Mouse (Mus musculus): ENCODE results near the gene Agpat1. TPM values are rescaled to one million over a fixed set of nuclear protein-coding genes. Genes with fewer than 3 reads are reported as not detected.

Agpat1 gene
- total RNA-seq, 2 experiments from 2014 or later, result 53.6 to 56.9 TPM

DNA sequence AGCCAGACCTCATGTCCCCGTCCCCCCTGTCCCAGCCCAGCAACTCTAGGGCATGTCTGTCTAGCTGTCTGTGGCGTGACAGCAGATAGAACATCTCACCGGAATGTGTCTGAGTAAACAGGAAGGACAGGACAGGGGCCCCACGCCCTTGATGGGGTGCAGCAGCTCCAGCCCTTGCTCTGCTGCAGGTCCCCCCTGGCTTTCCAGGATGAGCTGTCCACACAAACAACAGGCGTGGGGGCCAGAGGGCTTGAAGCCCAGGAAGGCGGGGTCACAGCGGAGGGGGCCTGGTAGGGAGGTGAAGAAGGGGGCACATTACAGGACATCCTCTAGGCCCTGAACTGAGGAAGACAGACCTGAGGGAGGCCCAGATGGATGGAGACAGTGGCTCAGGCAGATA lies 51.1 kb downstream of the Agpat1 start:
- no peak for DNase-seq

DNA sequence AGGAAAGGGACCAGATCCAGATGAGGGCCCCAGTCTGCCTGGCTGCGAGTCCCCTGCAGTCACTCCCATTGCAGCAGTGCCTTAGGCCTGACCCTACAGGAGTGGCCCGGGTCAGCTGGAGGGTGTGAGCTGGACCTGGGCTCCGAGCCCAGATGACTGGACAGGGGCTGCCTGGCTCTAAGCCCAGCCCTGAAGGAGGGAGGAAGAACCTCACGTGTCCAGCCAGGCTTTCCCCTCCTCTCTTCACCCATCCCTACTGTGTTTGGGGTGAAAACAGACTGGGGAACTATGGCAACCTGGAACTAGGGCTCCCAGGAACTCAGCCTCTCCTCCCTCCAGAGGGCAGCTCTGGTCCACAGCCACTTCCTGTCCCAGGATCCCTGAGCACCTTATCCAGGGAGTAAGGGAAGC lies 51.5 kb downstream of the Agpat1 start:
- peak; percentile 95 for DNase-seq

DNA sequence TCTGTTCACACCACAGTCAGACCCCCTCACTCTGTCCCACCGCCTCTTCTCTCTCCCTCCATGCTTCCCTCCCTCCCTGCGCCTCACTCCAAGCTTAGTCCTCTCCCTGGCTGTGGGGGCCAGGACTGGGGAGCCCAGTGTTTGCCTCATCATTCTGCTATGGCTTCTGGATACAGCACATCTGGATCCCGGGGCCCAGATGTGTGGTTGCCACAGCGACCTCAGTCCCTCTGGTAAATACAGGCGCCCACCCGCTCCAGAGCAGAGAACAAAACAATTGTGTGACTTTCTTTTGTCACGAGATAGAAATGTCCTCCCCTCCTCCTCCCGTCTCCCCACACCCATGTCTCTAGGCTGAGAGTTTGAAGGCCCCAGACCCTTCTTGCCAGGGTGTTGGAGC lies 52.6 kb downstream of the Agpat1 start:
- DNase-seq, result peak; percentile 57

DNA sequence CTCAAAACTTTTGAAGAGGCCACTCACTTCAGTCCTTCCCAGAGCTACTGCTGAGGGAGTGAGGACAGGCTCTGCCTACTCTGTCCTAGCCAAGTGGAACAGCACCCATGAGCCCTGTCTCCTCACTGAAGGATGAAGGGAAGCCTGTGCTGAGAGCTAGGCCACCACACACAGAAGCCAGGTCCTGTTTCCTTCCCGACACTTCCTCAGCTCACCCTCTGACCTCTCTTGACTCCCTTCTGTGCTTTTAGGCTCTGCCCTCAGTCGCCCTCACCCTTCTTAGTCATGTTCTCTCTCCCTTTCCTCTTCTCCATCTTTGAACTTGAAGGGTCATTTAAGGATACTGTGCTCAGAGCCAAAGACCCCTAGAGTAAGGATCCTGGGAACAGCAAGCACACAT lies 53.2 kb downstream of the Agpat1 start:
- no peak for DNase-seq

DNA sequence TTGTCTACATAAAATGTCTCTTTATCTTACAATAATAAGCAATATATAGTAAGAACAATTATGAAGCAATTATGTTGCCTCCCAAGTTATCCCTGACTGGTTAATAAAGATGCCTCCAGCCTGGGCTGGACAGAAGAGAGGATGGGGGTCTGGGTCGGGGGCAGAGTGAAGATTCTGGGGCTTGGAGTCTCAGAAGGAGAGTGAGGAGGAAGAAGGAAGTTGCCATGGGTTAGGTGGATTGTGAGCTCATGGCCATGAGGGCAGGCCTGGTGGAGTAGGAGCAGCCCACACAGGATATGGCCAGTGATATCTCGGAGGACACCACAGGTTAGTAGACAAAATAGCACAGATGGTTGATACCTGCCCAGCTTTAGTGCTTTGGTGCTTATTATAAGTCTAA lies 54.1 kb downstream of the Agpat1 start:
- DNase-seq, result no peak

DNA sequence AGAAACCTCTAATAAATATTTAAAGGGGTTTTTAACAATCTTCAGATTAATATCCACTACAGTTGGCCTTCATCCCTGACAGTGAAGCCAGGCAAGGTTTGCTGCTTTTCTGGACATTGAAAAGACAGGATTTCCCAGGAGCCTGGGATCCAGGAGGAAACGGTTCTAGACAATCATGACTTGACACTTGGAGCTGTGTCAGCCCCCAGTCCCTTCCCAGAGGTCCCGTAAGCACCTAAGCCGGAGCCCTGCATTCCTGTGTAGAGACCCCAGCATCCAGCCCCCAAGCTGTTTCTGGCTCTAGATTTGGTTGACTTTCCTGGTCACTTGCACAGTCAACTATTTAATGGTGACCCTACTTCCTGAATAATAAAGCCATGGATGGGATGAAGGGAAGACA lies 54.5 kb downstream of the Agpat1 start:
- DNase-seq, result no peak

DNA sequence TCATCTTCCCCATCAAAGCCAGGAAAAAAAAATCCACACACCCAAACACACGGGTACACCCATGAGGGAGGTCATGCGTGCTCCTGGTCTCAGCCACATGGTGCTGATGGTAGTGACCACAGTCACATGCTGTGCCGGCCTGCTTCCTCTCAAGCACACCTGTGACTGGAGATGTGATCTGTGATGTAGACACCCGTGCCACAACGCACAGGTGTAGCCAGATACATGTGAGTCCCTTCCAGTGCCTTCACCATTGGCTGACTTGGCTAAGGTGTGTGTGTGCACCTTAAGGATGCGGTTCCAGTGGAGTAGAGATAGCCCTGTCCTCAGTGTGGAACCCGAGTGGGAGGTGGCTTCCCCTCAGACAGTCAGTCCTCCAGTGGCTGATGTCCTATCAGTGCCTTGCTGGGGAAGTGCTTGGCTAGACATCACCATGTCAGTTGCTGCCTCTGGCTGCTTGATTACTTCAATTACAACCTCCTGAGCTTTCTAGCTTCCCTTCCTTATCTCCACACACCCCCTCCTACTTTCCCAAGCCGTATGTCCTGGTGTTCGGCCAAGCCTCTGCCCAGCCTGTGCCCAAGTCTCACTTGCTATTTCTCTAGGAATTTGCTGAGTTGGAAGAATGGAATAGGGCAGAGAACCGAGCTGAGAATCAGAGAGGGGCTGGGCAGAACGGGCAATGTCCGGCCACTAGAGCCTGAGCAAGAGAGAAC lies 55.3 kb downstream of the Agpat1 start:
- no peak for DNase-seq

DNA sequence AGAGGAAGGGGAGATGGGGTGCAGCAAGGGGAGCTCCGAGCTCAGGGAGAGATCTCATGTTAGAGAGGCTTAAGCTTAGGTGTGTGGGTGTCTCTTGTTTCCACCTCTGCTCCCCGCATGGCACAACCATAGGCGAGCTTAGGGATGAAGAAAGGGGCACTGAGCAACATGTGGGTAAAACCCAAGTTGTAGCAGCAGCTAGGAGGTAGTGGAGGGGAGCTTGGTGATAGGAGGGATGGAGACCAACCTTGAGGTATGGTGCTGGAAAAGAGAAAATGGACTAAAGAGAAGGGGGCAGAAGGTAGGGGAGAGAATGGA lies 55.8 kb downstream of the Agpat1 start:
- DNase-seq, result no peak

DNA sequence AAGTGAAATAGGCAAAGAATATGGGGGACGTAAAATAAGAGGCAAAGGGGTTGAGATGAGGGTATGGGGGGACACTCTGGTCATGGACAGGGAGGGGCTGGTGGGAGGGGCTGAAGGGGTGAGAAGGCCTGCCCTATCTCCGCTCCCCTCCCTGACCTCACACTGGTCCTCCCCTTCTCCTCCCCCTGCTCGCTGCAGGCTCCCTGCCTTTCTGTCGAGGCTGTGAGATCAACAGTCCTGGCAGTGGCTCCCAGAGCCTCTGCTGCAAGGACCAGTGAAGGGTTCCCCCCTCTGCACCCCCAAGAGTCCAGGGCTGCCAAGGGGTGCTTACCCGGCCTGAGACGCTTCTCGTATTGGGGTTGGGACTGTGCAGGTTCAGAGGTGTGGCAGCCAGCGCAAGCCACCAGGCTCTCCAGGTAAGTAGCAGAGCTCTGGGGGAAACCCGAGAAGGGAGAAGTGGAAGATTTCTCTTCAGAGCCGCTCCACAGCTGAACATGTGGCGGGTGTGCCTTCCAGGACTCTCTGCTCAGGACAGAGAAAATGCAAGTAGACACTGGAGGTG lies 56.3 kb downstream of the Agpat1 start:
- peak; percentile 68 for DNase-seq

DNA sequence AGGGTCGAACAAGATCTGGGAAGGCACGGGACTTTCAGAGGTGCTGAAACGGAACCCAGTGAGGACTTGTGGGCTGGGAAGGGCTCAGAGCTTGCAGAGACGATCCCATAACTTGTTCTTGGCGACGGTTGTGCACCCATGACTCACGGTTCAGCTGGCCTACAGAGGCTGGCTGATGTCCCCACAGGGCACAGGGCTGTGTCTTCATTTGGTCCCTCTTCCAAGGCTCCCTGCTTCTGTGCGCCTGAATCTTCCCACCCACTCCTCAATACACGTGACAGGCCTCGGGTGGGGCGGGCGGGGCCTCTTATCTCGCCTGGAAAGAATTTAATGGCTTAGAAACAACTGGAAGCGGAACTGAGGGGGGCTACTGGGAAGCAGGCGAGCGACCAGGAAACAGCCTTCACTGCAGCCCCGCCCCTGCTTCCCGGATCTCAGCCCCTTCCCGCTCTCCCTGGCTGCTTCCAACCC lies 57.1 kb downstream of the Agpat1 start:
- peak; percentile 73 for DNase-seq

DNA sequence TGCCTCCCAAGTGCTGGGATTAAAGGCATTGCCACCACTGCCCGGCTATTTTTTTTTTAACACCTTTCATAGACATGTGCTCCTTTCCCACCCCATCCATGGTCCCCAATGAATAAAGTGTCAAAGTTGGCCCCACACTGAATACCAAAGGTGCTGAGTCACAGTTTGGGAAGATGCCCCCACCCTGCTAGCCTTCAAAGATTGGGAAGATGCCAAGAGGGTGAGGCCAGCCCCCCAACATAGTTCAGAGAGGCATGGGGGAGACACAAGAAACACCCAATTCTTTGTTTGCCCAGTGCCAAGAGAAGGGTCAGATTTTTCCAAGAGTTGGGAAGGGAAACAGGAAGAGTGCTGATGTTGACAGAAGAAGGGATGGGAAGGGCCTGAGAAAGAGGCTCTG lies 58.4 kb downstream of the Agpat1 start:
- no peak for DNase-seq

DNA sequence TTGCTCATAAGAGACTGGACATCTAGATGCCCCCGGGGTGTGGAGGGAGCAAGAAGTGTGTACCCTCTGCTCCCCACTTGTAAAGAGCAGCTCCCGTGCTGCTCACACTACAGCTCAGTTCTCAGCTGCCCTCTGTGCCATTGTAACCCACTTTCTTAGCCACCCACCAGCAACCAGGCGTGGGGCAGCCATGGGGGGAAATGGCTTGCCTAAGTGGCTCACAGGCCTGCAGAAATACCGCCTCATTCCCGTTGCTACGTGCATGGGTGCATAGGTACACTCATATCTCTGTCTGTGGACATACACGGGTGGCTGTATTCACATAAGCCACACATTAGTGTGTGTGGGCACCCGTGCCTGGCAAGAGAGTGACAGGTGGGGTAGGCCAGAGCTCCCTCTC lies 58.9 kb downstream of the Agpat1 start:
- DNase-seq, result no peak

Other genes starting within 250 kb of the Agpat1 start
- gene Btnl2, start 249.4 kb upstream of the Agpat1 start, total RNA-seq (2021), result under 1 TPM; 0.31 to 0.43 TPM
- gene Btnl1, start 227.1 kb upstream of the Agpat1 start, total RNA-seq (2021), result not detected
- gene BC051142, start 205.4 kb upstream of the Agpat1 start, total RNA-seq (2021), result not detected
- not detected for gene Btnl4, start 126.9 kb upstream of the Agpat1 start, total RNA-seq (2021)
- not detected for gene Btnl6, start 86.9 kb upstream of the Agpat1 start, total RNA-seq (2021)
- gene Notch4, start 40.0 kb upstream of the Agpat1 start, total RNA-seq (2021), result 10 to 100 TPM; 11.3 to 12.4 TPM
- 1 to 10 TPM; 2.3 to 2.6 TPM for gene Gpsm3, start 14.5 kb upstream of the Agpat1 start, total RNA-seq (2021)
- 10 to 100 TPM; 12.1 to 13.6 TPM for gene Pbx2, start 13.0 kb upstream of the Agpat1 start, total RNA-seq (2021)
- gene Ager, start 6.4 kb upstream of the Agpat1 start, total RNA-seq (2021), result under 1 TPM in 1 of 2 experiments, not detected in 1; 0.24 TPM
- gene Rnf5, start 572 bp upstream of the Agpat1 start, total RNA-seq (2021), result 10 to 100 TPM; 16.4 to 19.2 TPM
- 1 to 10 TPM; 2.8 to 3.1 TPM for gene Egfl8, start 11.7 kb downstream of the Agpat1 start, total RNA-seq (2021)
- 10 to 100 TPM; 37.2 to 43.0 TPM for gene Ppt2, start 24.2 kb downstream of the Agpat1 start, total RNA-seq (2021)
- 1 to 10 TPM in 1 of 2 experiments, under 1 TPM in 1; 0.35 to 1.5 TPM for gene Prrt1, start 25.3 kb downstream of the Agpat1 start, total RNA-seq (2021)
- 1 to 10 TPM; 5.9 to 7.0 TPM for gene Fkbpl, start 40.5 kb downstream of the Agpat1 start, total RNA-seq (2021)
- gene Atf6b, start 42.9 kb downstream of the Agpat1 start, total RNA-seq (2021), result 1 to 10 TPM; 7.1 to 7.2 TPM
- gene Tnxb, start 66.3 kb downstream of the Agpat1 start, total RNA-seq (2021), result 10 to 100 TPM; 38.3 to 50.5 TPM
- gene C4b, start 139.6 kb downstream of the Agpat1 start, total RNA-seq (2021), result 10 to 100 TPM in 1 of 2 experiments, 1 to 10 TPM in 1; 1.1 to 22.1 TPM
- gene Cyp21a1, start 200.3 kb downstream of the Agpat1 start, total RNA-seq (2021), result under 1 TPM in 1 of 2 experiments, not detected in 1; 0.16 TPM
- 1 to 10 TPM; 7.0 to 7.2 TPM for gene Stk19, start 232.7 kb downstream of the Agpat1 start, total RNA-seq (2021)
- gene Dxo, start 232.8 kb downstream of the Agpat1 start, total RNA-seq (2021), result 10 to 100 TPM in 1 of 2 experiments, 1 to 10 TPM in 1; 7.6 to 10.5 TPM
- gene Skiv2l, start 245.9 kb downstream of the Agpat1 start, total RNA-seq (2021), result 10 to 100 TPM; 18.0 to 18.9 TPM
- 1 to 10 TPM; 7.7 to 8.9 TPM for gene Nelfe, start 246.1 kb downstream of the Agpat1 start, total RNA-seq (2021)